Mouse (Mus musculus) ES-Bruce4 (cell line): ENCODE results near the gene Il20ra.

Experiments used
- CTCF ChIP-seq: IDR thresholded peaks from one replicate; pipeline ENCODE4 v1.8.1; 2011; ENCODE audit warnings: low read depth, low read length
- POLR2A ChIP-seq: IDR thresholded peaks from one replicate; pipeline ENCODE4 v1.8.1; 2011; ENCODE audit warnings: low read length; ENCODE audit not compliant: insufficient read depth

DNA sequence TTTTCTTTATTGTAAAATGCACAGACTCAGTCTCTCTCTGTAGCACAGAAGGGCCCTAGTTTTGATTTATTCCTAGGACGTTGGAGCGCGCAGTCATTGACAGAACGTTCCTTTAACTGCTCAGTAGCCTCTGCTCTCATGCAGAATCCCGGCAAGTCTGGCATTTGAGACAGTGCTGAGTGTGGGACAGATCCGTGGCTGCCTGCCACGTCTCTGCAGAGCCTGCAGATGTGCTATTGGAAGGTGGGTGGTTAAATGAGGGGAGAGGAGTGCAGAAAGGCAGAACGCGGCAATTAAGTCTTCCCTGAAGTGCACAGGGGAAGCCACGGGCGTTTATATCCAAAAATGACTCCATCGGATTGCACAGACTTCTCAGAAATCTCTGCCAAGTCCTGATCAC lies 66.7 kb downstream of the Il20ra start:
- TF ChIP-seq CTCF (no peak), POLR2A (no peak)
